Mouse (Mus musculus) right cerebral cortex, postnatal 14 days (tissue): ENCODE data around the gene Sox13.

Experiments used
- DNase-seq: peaks from one replicate; pipeline ENCODE4 v3.0.0; 2022

The Sox13 gene

GRCm38 (mm10) chr1:133423543-133424480 is at the start of gene Sox13:
Sox13 (minus strand) TSS chr1:133424377.
- peak; percentile 52 for DNase-seq

- no peak for DNase-seq
These were observed 47.4 kb upstream of the Sox13 start for GRCm38 (mm10) chr1:133471556-133471955.

- DNase-seq: no peak
These were observed 46.9 kb upstream of the Sox13 start for GRCm38 (mm10) chr1:133471086-133471485.

DNA sequence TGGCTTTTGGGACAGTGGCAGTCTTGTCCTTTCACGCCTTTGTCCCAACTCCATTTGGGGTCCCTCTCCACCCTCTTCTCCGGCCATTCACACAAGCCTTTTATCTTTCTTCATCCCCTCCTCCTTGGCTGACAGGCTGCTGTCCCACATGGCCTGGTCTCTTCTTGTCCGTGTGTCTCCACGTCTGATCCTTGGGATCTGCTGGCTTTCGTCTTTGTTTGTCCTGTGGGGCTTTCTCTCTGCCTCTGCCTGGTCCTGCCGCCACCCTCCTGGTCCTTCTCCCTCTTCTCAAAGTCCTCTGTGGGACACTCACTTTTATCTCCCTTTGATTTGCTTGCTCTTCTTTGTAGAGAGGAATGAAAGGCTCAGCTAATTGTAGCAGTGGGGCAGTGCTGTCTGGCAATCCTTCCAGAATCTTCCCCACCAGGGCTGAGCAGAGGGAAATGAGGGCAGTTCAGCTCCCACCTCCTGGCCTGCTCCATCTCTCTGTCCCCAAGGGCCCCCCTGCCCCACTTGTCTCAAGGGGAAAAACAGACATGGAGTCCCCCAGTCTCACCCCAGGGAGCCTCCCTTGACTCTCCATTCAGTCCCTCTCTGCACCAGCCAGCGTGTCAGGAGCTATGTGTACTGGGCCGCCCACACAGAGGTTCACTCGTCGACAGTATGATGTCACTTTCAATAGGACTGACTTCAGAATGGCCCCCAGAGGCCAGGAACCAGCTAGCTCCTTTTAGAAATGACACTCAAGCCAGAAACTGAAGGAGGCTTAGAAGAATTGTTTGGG is 46.3 kb upstream of the Sox13 start:
- DNase-seq: no peak

DNA sequence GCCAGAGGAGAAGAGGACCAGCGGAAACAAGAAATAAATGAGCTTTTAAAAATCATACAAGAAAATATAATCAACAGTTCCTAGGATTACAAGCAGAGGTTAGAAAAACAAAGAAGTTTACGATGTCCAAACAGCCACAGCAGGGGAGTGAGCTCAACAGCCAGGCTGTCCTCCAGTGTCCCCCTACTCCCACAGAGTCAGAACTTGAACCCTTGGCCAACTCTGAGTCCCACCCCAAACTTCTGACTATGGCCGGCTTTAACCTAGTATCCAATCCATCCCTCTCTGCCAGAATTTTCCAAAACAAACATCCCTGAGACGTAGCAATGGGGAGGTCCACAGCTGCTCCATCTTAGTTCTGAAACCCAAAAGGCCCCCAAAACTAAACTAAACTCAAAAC is 45.0 kb upstream of the Sox13 start:
- no peak for DNase-seq

DNA sequence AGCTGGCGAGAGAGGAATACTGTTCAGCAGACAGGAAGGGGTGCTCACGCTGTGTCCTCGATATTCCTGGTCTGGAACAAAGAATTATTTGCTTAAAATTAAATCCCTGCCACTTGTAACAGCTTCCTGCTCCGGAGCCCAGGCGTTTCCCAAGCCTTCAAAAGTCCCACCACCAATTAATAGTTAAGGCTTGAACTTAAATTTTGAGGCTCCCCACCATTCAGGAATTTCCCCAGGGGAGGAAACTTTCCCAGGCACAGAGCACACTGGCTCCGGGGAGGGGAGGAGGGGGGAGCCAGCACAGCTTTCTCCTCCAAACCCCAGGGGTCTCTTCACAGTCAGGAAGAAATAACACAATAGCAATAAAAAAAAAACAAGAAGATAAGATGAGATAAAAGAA is 44.6 kb upstream of the Sox13 start:
- no peak for DNase-seq

DNA sequence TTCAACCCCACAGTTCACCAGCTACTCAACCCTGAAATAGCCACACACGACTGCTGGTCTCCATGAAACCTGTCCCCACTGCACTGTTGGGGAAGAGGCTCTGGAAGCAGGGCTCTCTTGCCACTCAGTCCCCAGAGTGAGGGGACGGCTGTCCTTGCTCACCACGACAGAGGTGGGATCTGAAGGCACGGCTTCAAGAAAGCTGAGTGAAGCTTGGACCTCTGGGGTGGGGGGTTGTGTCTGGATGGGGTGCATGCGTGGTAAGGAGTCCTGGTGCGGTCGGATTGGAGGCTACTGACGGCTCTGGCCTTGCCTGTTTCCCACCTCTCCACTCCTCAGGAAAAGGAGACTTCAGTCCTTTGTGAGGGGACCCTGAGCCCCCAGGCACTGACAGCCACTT is 43.7 kb upstream of the Sox13 start:
- DNase-seq: no peak

GRCm38 (mm10) chr1:133463138-133463537 is 39.0 kb upstream of the Sox13 start:
- DNase-seq: no peak

- DNase-seq: no peak
These were observed 36.8 kb upstream of the Sox13 start for GRCm38 (mm10) chr1:133460996-133461395.

GRCm38 (mm10) chr1:133456097-133456496 is 31.9 kb upstream of the Sox13 start:
- no peak for DNase-seq

DNA sequence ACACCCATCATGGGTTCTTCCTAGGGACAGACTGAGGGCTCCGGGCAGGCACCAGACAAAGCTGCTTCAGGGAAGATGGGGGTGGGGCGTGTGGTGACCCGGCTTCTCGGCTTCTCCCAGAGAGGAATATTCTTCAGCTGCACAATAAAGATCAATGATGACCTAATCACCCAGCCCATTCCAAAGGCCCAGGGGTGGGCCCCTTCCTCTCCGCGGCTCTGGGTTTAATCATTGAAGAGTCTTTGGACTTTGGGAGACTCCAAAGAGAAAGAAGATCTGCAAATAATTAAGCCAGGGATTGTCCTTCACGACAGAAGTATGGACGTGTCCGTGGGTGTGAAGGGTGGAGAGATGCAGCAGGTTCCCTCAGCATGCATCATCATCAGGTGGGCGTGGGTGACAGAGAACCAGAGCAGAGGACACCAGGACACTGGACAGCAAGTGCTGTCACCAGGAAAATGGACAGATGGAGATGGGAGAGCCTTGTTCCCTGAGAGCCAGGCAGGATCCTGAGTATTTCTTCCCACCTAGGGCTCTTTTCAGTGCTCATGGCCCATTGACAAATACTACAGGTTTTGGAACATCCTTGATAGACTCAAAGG is 28.5 kb upstream of the Sox13 start:
- DNase-seq: no peak

DNA sequence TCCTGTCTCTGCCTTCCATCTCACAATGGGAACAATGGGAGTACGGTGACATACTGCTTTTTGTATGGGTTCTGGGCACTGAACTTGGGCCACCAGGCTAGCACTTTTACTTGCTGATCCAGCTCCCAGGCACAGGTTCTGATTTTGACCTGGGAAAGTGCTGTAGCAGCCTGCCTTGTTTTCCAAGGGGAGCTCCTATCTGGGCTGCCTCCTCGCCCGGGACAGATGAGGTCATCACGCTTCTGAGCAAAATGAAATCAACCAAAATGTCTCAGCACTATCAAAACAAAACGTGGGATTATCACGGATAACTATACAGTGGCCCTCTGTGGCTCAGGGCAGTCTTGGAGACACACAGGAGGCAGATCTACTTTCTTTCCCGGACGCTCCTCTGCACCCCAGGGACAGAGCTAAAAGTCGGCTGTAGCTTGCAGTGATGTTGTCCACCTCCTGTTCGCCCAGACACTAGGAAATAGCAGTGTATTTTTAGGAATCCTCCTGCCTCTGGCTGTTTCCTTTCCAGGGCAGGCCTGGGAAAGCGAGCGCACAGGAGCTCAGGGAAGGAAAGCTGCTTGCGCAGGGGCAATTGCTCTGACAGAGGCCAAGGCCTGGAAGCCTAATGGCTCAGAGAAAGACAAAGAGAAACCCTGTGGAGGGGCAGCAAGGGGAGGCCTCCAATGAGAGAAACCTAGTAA is 27.8 kb upstream of the Sox13 start:
- no peak for DNase-seq

DNA sequence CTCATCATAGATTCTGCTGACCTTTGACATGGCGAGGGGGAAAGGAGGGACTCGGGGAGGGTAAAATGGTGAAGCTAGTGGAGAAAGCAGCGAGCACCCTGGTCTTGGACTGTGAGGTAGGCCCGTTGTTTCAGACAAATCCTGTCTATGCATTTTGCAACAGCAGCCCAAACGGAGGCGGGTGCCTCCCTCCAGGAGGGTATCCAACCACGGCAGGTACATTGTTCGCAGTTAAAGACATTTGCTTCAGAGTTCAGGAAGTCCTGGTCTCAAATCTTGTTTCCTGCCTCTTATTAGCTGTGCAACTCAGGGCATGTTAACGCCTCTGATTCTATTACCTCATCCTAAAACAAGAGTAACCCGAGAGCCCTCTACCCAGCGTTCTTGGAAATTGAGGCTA is 26.8 kb upstream of the Sox13 start:
- DNase-seq: no peak

DNA sequence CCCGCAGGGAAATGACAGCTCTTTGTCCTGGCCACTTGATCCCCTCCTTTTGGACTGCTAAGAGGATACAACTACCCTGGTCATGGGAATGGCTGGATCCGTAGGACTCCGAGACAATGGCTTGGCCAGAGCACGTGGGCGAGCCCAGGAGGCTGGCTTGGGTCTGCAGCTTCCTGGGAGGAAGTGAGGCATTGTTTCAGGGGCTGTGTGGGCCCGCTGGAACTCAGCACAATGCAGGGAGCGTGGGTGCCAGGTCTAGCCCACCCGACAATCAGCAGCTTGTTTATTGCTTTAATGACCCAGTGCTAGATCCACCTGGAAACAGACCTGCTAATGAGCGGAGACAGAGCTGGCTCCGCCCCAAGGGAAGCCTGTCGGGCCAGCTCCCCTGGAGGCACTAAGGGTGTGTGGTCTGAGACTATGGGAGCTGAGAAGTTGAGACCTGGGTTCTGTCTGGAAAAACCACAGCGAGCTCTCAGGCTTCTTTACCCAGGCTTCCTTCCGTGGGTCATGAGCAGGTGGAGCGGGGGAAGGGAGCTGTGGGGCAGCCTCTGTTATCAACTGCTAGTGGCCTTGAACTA is 24.3 kb upstream of the Sox13 start:
- no peak for DNase-seq

DNA sequence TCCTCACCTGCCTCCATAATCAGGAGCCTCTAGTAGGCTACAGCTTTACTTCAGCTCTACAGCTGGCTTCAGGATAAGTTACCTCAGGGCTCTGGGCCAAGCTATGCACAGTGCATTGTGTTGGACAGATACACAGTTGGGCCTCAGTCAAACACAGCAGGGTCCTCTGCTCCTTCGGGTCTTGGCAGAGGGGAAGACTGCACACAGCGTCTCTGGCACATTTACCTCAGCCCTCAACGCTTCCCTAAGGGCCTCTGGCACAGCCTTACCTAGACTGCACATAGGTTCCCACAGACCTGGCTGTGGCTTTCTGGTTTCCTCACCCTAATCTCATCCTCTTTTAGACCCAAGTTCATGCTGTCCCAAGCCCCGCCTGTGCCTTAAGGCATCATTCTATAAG is 22.1 kb upstream of the Sox13 start:
- DNase-seq: no peak

GRCm38 (mm10) chr1:133444315-133444714 is 20.1 kb upstream of the Sox13 start:
- no peak for DNase-seq

DNA sequence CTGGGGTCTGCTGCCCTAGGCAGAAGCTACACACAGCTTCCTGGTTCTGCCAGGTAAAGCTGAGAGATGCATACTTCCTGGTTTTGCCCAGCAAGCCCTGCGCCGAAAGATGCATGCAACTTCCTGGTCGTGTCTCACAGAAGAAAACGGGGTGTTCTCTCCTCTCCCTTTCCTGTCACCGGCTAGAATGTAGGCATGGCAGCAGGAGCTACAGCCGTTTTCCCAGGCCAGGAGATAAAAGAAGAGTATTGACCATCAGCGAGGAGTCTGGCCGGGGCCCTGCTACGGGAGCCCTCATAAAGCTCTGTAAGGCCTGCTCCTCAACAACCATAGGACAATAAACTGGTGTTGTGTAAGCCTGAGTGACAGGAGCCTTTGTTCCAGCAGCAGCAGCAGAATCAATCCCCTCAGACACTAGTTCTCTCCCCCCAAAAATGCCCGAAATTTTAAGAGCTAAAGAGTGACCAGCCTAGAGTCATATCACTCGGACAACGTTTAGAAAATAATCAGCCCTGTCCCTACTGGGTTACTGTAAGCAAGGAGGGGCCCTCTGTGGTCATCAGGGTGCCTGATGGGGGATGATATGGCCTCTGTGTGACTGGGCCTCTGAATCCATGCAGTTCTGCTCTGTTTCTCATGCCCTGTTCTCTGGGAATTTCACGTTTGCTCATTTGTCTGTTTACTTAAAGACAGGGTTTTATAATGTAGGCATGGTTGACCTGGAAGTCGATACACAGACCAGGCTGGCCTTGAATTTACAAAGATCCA is 13.9 kb upstream of the Sox13 start:
- DNase-seq: no peak

DNA sequence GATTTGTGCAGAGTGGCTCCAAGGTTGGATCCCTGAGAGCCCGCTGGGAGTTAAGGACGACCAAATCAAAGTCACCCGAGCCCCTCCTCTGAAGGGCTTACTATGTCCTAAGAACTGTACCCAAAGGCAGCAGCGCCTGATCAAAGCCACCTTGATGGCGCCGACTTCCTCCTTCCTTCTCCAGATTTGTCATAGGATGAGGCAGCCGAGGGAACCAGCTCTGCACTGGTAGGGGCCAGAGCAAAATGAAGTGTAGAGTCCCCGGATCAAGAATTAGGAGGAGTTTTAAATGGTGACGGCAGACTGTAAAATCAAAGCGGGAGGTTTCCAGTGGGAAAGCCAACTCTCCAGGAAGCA is 10.6 kb upstream of the Sox13 start:
- DNase-seq: no peak

- peak; percentile 36 for DNase-seq
These were observed 10.0 kb upstream of the Sox13 start for GRCm38 (mm10) chr1:133434018-133434755.

DNA sequence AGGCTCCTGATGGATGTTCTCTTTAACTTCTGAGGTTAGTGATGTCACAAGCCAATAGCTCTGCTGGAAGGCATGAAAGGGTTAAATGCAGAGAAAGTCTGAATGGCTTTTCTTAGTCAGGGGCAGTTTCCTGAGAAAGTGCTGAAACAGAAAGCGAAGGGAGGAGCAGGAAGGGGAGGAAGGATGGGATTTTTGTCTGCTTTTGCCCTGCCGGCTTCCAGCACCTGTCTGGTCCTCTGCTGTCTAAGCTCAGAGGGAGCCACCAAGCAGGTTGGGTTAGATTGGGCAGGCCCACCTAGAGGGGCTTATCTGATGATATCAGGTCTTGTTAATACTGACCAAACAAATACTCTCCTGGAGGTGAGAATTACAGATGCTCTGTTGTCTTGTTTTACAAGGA is 8.4 kb upstream of the Sox13 start:
- DNase-seq: no peak

GRCm38 (mm10) chr1:133431133-133431532 is 7.0 kb upstream of the Sox13 start:
- DNase-seq: no peak
